Mouse (Mus musculus) G1E (cell line): ENCODE measurements at regions not wholly inside any gene's neighbourhood (a gene's known extent, or its start where the extent isn't known, plus 50 kb on each side); places are given as distances from the start of the nearest gene placed in this dataset.

ENCODE experiments used
- CTCF ChIP-seq: IDR thresholded peaks from 2 replicates; pipeline ENCODE4 v1.5.1; 2012; ENCODE audit warnings: low read depth, low read length, inconsistent platforms, mixed read lengths
- GATA1 ChIP-seq: IDR thresholded peaks from 2 replicates; pipeline ENCODE4 v1.6.1; 2012; ENCODE audit warnings: borderline replicate concordance, low read length, inconsistent platforms, mixed read lengths
- TAL1 ChIP-seq: conservative IDR thresholded peaks from 2 replicates; pipeline ENCODE4 v1.6.1; 2012; ENCODE audit warnings: low read depth, low read length, inconsistent platforms, mixed read lengths

DNA sequence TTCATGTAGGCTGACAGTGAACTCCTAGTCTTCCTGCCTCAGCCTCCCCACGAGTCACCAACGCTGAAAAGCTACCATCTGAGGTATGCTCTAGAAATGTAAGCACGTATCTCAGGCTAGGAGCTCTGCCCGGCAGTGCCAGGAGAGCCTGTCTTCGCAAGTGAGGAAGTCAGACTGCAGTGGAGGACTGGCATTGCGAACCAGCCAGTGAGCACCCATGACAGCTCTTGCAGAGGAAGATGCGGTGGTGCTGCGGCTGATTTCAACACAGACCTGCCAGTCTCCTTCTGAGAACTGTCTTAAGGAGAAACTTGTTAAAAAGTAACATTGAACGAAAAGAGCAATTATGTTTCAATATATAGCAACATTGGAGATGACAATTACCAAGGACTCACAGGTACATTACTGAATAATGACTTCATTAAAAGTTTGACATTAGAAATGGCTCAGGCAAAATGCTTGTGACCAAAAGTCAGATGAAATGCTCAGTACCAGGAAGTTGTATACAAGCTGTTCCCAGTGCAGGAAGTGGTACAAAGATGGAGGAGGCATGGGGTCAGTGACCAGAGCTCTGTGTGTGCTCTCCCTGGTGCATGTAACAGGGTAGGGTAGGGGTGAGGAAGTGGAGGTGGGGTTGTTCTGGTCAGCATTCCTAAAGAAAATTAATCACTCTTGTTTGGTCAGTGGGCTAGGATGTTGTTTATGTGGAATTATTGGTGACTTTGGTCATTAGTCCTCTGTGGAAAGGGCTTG is 58.1 kb upstream of the Slc38a2 start:
- TF ChIP-seq CTCF (no peak), GATA1 (no peak), TAL1 (no peak)
